Mouse (Mus musculus): ENCODE data around the gene Rnaseh2a. TPM values are rescaled to one million over a fixed set of nuclear protein-coding genes. Genes with fewer than 3 reads are reported as not detected.

Rnaseh2a gene
- total and polyA plus RNA-seq, 3 experiments, result 71.6 to 115 (median 83.1) TPM

- Histone ChIP-seq H3K9me3 (replicated peaks; ENCODE audit: low read length) (no peaks in the 10 kb centered on the region), H3K4me2 (ENCODE audit: insufficient read depth, low read depth, poor library complexity, severe bottlenecking) (peak overlapping the region; percentile 98), H3K36me3 (replicated peaks in 1 of 2; ENCODE audit: control insufficient read depth in 1 of 2, insufficient read depth in 1 of 2, low read length in 1 of 2) (peaks cover 25 to 37% of the 10 kb centered on the region in 2 experiments), H3K79me2 (replicated peaks; ENCODE audit: control insufficient read depth, extremely low read depth, insufficient read depth, poor library complexity, severe bottlenecking) (peaks cover 26% of the 10 kb centered on the region), H3K4me3 (replicated peaks in 1 of 3; ENCODE audit: low read depth in 2 of 3, low read length in 2 of 3, poor library complexity in 1 of 3) (peak overlapping the region in 2 of 3 experiments; percentile 35 to 94), H3K27ac (ENCODE audit: insufficient read depth, low read depth) (peak overlapping the region; percentile 30; the same call in 1 of the 2 replicates), H3K27me3 (replicated peaks) (no peaks in the 10 kb centered on the region), H3K9ac (ENCODE audit: insufficient read depth, low read depth) (peak overlapping the region; percentile 88; the same call in 1 of the 2 replicates), H3K4me1 (ENCODE audit: control insufficient read depth in 1 of 2, insufficient read depth in 2 of 2) (peaks cover 6 to 20% of the 10 kb centered on the region in 2 experiments; a peak in 3 of 4 replicates)
- TF ChIP-seq UBTF (IDR thresholded peaks at IDR 0.05; ENCODE audit: low read depth, low read length), result no peak
- peak; percentile 80; the same call in 1 of the 2 replicates for TF ChIP-seq SIN3A (IDR thresholded peaks at IDR 0.05; ENCODE audit: low read length)
- no peak for TF ChIP-seq MEF2A (IDR thresholded peaks at IDR 0.05; ENCODE audit: borderline replicate concordance, low read depth, low read length)
- TF ChIP-seq USF2 (conservative IDR thresholded peaks at IDR 0.05; ENCODE audit: low read depth, low read length), result no peak
- TF ChIP-seq GABPA (IDR thresholded peaks at IDR 0.05; ENCODE audit: insufficient replicate concordance, low read depth, low read length), result no peak
- no peak for TF ChIP-seq E2F4 (IDR thresholded peaks at IDR 0.05; ENCODE audit: insufficient replicate concordance, low read depth, low read length)
- TF ChIP-seq JUN (IDR thresholded peaks at IDR 0.05; ENCODE audit: insufficient read depth, low read depth, low read length), result no peak
- peak; percentile 84 for TF ChIP-seq ZC3H11A (IDR thresholded peaks at IDR 0.05; ENCODE audit: low read depth, low read length)
- no peak for TF ChIP-seq EP300 (IDR thresholded peaks at IDR 0.05; ENCODE audit: low read length)
- no peak for TF ChIP-seq MXI1 (IDR thresholded peaks at IDR 0.05; ENCODE audit: low read depth, low read length)
- no peak for TF ChIP-seq IRF4 (IDR thresholded peaks at IDR 0.05; ENCODE audit: low read depth, low read length)
- peak; percentile 15; the same call in 1 of the 2 replicates for TF ChIP-seq NELFE (IDR thresholded peaks at IDR 0.05; ENCODE audit: low read depth, low read length)
- TF ChIP-seq RAD21 (IDR thresholded peaks at IDR 0.05; ENCODE audit: low read depth, low read length), result peak; percentile 99
- no peak for TF ChIP-seq CHD2 (IDR thresholded peaks at IDR 0.05; ENCODE audit: low read length)
- TF ChIP-seq KAT2A (IDR thresholded peaks at IDR 0.05; ENCODE audit: insufficient replicate concordance, low read length), result no peak
- no peak for TF ChIP-seq PAX5 (IDR thresholded peaks at IDR 0.05; ENCODE audit: low read length)
- no peak for TF ChIP-seq HCFC1 (IDR thresholded peaks at IDR 0.05; ENCODE audit: low read depth, low read length)
- TF ChIP-seq NRF1 (IDR thresholded peaks at IDR 0.05; ENCODE audit: low read depth, low read length), result no peak
- 0 out of 2 replicates have a peak, but pooled peaks have one; percentile 5 for TF ChIP-seq POLR2A (IDR thresholded peaks at IDR 0.05; ENCODE audit: low read depth, low read length)
- peak; percentile 98 for TF ChIP-seq SMC3 (IDR thresholded peaks at IDR 0.05; ENCODE audit: low read depth, low read length)
- no peak for TF ChIP-seq ETS1 (conservative IDR thresholded peaks at IDR 0.05; ENCODE audit: low read depth, low read length)
- no peak for TF ChIP-seq MAFK (IDR thresholded peaks at IDR 0.05; ENCODE audit: insufficient replicate concordance, low read length)
- no peak for TF ChIP-seq ZKSCAN1 (IDR thresholded peaks at IDR 0.05; ENCODE audit: borderline replicate concordance, low read depth, low read length)
- no peak for TF ChIP-seq USF1 (IDR thresholded peaks at IDR 0.05; ENCODE audit: low read depth, low read length)
- no peak for TF ChIP-seq RCOR1 (conservative IDR thresholded peaks at IDR 0.05; ENCODE audit: low read depth, low read length)
- TF ChIP-seq MYC (IDR thresholded peaks at IDR 0.05; ENCODE audit: low read depth, low read length), result peak; percentile 76; the same call in 1 of the 2 replicates
- no peak; the same call in 1 of the 2 replicates for TF ChIP-seq MAX (IDR thresholded peaks at IDR 0.05; ENCODE audit: low read length)
- TF ChIP-seq POLR2AphosphoS2 (IDR thresholded peaks at IDR 0.05; ENCODE audit: low read depth, low read length), result no peak
- no peak for TF ChIP-seq BHLHE40 (IDR thresholded peaks at IDR 0.05; ENCODE audit: low read depth, low read length)
- TF ChIP-seq JUND (conservative IDR thresholded peaks at IDR 0.05; ENCODE audit: low read depth, low read length), result no peak
- no peak for TF ChIP-seq MAZ (IDR thresholded peaks at IDR 0.05; ENCODE audit: low read depth, low read length)
- TF ChIP-seq CHD1 (IDR thresholded peaks at IDR 0.05; ENCODE audit: low read depth, low read length), result no peak
- TF ChIP-seq ZNF384 (IDR thresholded peaks at IDR 0.05; ENCODE audit: low read depth, low read length), result no peak
- TF ChIP-seq CTCF (conservative IDR thresholded peaks at IDR 0.05 in 1 of 2, IDR thresholded peaks at IDR 0.05 in 1 of 2; ENCODE audit: low read depth in 2 of 2, low read length in 2 of 2), result peak; percentile 89 to 98
- TF ChIP-seq TCF12 (IDR thresholded peaks at IDR 0.05; ENCODE audit: low read depth, low read length), result no peak
- no peak for TF ChIP-seq ZMIZ1 (IDR thresholded peaks at IDR 0.05; ENCODE audit: low read depth, low read length)
- TF ChIP-seq ELF1 (IDR thresholded peaks at IDR 0.05; ENCODE audit: low read depth, low read length), result no peak
- TF ChIP-seq TBP (conservative IDR thresholded peaks at IDR 0.05; ENCODE audit: low read depth, low read length), result no peak
- in situ Hi-C loops (cut with MboI; ENCODE audit: low pct_ligation_motif_present, low pct_unique_long_range_greater_than_20kb, low sequenced_read_pairs) (loop anchor here (5.0 kb wide), 1 partner anchor 33 kb away; no protein-coding TSS in a partner anchor), dilution Hi-C loops (cut with MboI; ENCODE audit: extremely low pct_ligation_motif_present, extremely low pct_unique_long_range_greater_than_20kb, low sequenced_read_pairs) (no loop called here)
- DNase-seq (ENCODE audit: extremely low read depth), result peak; percentile 76
Observed at GRCm38 (mm10) chr8:84973803-84974542, 4.4 kb upstream of the Rnaseh2a start.

Data from CH12.LX (cell line).